Mouse (Mus musculus) cerebellum, adult 2 months (tissue): Measurements from ENCODE around the gene Cdpf1.

Source experiments
- CTCF ChIP-seq: fragments of 200-500 bp; IDR thresholded peaks from 2 replicates; pipeline ENCODE4 v1.5.1; 2011; ENCODE audit warnings: low read depth, mild to moderate bottlenecking, control low read depth, low read length, moderate library complexity, borderline replicate concordance; ENCODE audit not compliant: insufficient read depth
- POLR2A ChIP-seq: fragments of 200-500 bp; IDR thresholded peaks from 2 replicates; pipeline ENCODE4 v1.6.1; 2011; ENCODE audit warnings: low read length, control low read depth, borderline replicate concordance; ENCODE audit not compliant: insufficient read depth

GRCm38 (mm10) chr15:85787482-85787881 lies 24.0 kb downstream of the Cdpf1 start:
- TF ChIP-seq CTCF, result no peak
- TF ChIP-seq POLR2A, result no peak
